Mouse (Mus musculus) liver, postnatal 0 days (tissue): ENCODE results near the gene Phf13. TPM values are rescaled to one million over a fixed set of nuclear protein-coding genes. Genes with fewer than 3 reads are reported as not detected.
A peak's percentile ranks its signal among the peaks of the same experiment; 100 is the strongest.

Source experiments
- ATAC-seq: fragments of 200-750 bp; cut with Nextera tagmentation; 2 replicates; pipeline ENCODE4 v1.8.0; 2017; ENCODE audit warnings: mild to moderate bottlenecking, moderate library complexity
- DNase-seq: peaks from one replicate; pipeline ENCODE4 v3.0.0-alpha.2; 2016
- H3K27ac ChIP-seq: fragments of 300-500 bp; sonication (generic); 2 replicates; pipeline ENCODE4 v1.5.1; 2014; ENCODE audit warnings: antibody characterized with exemption, moderate library complexity, mild to moderate bottlenecking, low read depth
- H3K27me3 ChIP-seq: fragments of 300-500 bp; sonication (generic); 2 replicates; pipeline ENCODE4 v1.6.1; 2014; ENCODE audit warnings: low read length, control low read depth, mixed read lengths; ENCODE audit not compliant: insufficient read depth
- H3K36me3 ChIP-seq: fragments of 300-500 bp; sonication (generic); replicated peaks from 2 replicates; pipeline ENCODE4 v1.6.1; 2014; ENCODE audit warnings: mild to moderate bottlenecking, control low read depth, low read length, moderate library complexity, mixed read lengths; ENCODE audit not compliant: insufficient read depth
- H3K4me1 ChIP-seq: fragments of 300-500 bp; sonication (generic); 2 replicates; pipeline ENCODE4 v1.6.1; 2014; ENCODE audit warnings: antibody characterized with exemption, mild to moderate bottlenecking, control low read depth; ENCODE audit not compliant: insufficient read depth
- H3K4me2 ChIP-seq: fragments of 300-500 bp; sonication (generic); 2 replicates; pipeline ENCODE4 v1.6.1; 2014; ENCODE audit warnings: low read depth, mild to moderate bottlenecking, low read length, moderate library complexity, mixed read lengths
- H3K4me3 ChIP-seq: fragments of 300-500 bp; sonication (generic); 2 replicates; pipeline ENCODE4 v1.5.1; 2014; ENCODE audit warnings: low read depth, low read length
- H3K9ac ChIP-seq: fragments of 300-500 bp; sonication (generic); replicated peaks from 2 replicates; pipeline ENCODE4 v1.6.1; 2014; ENCODE audit warnings: mild to moderate bottlenecking, moderate library complexity
- H3K9me3 ChIP-seq: fragments of 300-500 bp; sonication (generic); 2 replicates; pipeline ENCODE4 v1.6.1; 2016; ENCODE audit warnings: mild to moderate bottlenecking, control low read depth, low read length, mixed read lengths
- CTCF ChIP-seq: sonication (generic); IDR thresholded peaks from 2 replicates; pipeline ENCODE4 v1.5.1; 2016; ENCODE audit warnings: antibody characterized with exemption, low read depth
- EP300 ChIP-seq: IDR thresholded peaks from 2 replicates; pipeline ENCODE4 v1.6.1; 2016; ENCODE audit warnings: antibody characterized with exemption, low read depth, mild to moderate bottlenecking
- WGBS: fragments of 180-500 bp; shearing (Covaris S2); extraction: QIAGEN DNeasy Blood & Tissue Kit; methylation state at CpG from one replicate; pipeline ENCODE4 v1.1.7; 2014; ENCODE audit not compliant: insufficient replicate concordance; 5-methylcytosine and 5-hydroxymethylcytosine counted together
- polyA plus RNA-seq: library from polyadenylated mRNA; unstranded; fragments of >200 nt; fragmentation: Nextera tagmentation; extraction: Ambion mirVana; gene quantifications from 2 replicates; pipeline ENCODE4 v1.2.1, GENCODE M21; 2015

The Phf13 gene
- polyA plus RNA-seq, 1 experiment from 2014 or later = 3.6 TPM

DNA sequence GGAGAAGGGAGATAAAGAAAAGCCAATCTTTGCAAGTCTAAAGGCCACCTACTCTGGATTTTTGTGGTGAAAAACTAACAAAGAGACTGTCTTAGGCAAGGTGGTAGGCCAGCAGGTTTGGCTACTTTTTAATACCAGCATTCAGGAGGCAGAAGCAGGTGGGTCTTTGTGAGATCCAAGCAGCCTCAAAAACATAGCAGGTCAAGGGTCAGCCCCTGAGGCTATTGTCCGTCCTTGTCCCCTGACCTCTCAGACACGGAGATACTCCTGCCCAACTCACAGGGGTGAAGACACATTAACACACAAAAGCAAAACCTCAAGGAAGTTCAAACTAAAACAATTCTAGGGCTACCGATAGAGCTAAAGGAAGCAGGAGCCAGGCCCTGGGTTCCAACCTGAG, 10.8 kb upstream of the Phf13 start:
- H3K4me1 ChIP-seq = peaks cover 33% of the 10 kb centered on the region
- H3K9me3 ChIP-seq = no peaks in the 10 kb centered on the region
- ATAC-seq = no peak

DNA sequence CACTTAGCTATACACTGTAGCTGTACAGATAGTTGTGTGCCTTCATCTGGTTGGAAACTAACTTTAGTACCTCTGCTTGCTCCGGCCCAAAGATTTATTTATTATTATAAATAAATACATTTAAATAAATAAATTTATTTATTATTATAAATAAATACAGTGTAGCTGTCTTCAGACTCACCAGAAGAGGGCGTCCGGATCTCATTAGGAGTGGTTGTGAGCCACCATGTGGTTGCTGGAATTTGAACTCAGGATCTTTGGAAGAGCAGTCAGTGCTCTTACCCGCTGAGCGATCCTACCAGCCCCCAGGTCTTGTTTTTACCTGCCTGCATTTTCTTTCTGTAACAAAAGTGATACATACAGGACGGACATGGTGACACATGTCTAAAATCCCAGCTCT, 10.1 kb upstream of the Phf13 start:
- 72% methylated on average over 6 of the region's 6 CpGs for WGBS
- ATAC-seq (no peak), DNase-seq (no peak)
- TF ChIP-seq EP300 = no peak
- peak; percentile 52 for TF ChIP-seq CTCF
- Histone ChIP-seq H3K4me1 (peaks cover 27% of the 10 kb centered on the region), H3K9ac (no peak overlapping the region), H3K9me3 (no peaks in the 10 kb centered on the region), H3K27me3 (peaks cover 3% of the 10 kb centered on the region; the same call in 1 of the 2 replicates), H3K27ac (no peak overlapping the region), H3K4me3 (no peak overlapping the region), H3K4me2 (no peak overlapping the region), H3K36me3 (no peaks in the 10 kb centered on the region)

More for the DNA sequence above, 10.8 kb upstream of the Phf13 start:
- no peak for DNase-seq
- Histone ChIP-seq H3K4me2 (no peak overlapping the region), H3K36me3 (no peaks in the 10 kb centered on the region), H3K4me3 (no peak overlapping the region), H3K9ac (no peak overlapping the region), H3K27ac (no peak overlapping the region), H3K27me3 (peaks cover 3% of the 10 kb centered on the region; the same call in 1 of the 2 replicates)
- WGBS = 62% methylated on average over 3 of the region's 3 CpGs
- no peak for TF ChIP-seq EP300
- no peak for TF ChIP-seq CTCF

DNA sequence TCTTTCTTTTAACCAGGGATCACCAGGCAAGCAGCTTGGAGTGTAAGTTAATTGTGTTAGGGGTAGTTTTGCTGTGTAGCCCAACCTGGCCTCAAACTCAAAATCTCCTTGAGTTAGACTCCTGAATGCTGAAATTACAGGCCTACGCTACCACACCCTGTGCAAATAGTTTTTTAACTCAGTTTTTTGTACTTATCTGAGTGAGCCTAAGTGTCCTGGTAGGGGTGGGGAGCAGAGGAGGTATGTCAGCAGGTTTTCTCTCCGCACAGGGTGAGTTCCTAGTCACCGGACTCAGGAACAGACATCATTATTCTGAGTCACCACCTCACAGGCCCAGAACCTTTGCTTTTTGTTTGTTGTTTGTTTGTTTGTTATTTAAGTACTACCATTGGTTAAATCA, 6.0 kb upstream of the Phf13 start:
- no peaks in the 10 kb centered on the region for H3K36me3 ChIP-seq
- WGBS = 85% methylated on average over 3 of the region's 3 CpGs
- H3K27me3 ChIP-seq = no peaks in the 10 kb centered on the region
- H3K9ac ChIP-seq = no peak overlapping the region
- H3K4me2 ChIP-seq = no peak overlapping the region
- no peaks in the 10 kb centered on the region for H3K9me3 ChIP-seq
- no peak overlapping the region for H3K4me3 ChIP-seq
- no peak for ATAC-seq
- TF ChIP-seq CTCF (no peak), EP300 (no peak)
- H3K4me1 ChIP-seq = peaks cover 11% of the 10 kb centered on the region
- DNase-seq = no peak
- H3K27ac ChIP-seq = no peak overlapping the region

DNA sequence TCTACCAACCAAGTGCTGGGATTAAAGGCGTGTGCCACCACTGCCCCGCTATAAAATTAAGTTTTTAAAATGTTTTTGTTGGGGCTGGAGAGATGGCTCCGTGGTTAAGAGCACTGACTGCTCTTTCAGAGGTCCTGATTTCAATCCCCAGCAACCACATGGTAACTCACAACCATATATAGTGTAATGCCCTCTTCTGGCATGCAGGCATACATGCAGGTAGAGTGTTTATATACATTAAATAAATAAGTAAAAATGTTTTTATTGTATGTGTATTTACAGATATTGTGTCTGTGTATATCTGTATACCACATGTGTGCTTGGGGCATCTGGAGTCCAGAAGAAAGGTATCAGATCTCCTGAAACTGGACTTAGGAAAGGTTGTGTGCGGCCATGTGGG, 5.3 kb upstream of the Phf13 start:
- Histone ChIP-seq H3K36me3 (no peaks in the 10 kb centered on the region), H3K9ac (no peak overlapping the region), H3K4me2 (no peak overlapping the region), H3K27me3 (no peaks in the 10 kb centered on the region), H3K4me1 (peaks cover 8% of the 10 kb centered on the region; the same call in 1 of the 2 replicates), H3K27ac (no peak overlapping the region), H3K9me3 (no peaks in the 10 kb centered on the region), H3K4me3 (no peak overlapping the region)
- WGBS = 68% methylated on average over 4 of the region's 4 CpGs
- TF ChIP-seq CTCF (peak; percentile 23; the same call in 1 of the 2 replicates), EP300 (no peak)
- ATAC-seq = no peak
- DNase-seq = no peak

DNA sequence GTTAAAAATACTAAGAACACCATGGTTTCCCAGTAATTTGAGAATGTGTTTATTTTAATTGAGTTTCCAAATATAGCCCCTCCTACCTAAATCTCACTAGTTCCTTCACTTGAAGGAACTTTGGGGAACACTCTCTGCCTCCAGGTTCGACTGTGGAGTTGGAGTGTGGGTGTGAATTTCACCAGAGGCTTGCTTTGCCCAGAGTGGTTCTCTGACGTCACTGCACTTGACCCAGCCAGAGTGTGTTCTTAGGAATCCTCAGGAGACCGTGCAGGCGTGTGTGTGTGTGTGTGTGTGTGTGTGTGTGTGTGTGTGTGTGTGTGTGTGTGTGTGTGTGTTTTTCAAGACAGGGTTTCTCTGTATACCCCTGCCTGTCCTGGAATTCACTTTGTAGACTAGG, 4.8 kb upstream of the Phf13 start:
- DNase-seq = no peak
- TF ChIP-seq CTCF = no peak
- no peak for TF ChIP-seq EP300
- H3K4me2 ChIP-seq = no peak overlapping the region
- no peak overlapping the region for H3K4me3 ChIP-seq
- H3K9me3 ChIP-seq = no peaks in the 10 kb centered on the region
- ATAC-seq = no peak
- no peaks in the 10 kb centered on the region for H3K36me3 ChIP-seq
- WGBS = 47% methylated on average over 4 of the region's 4 CpGs
- no peaks in the 10 kb centered on the region for H3K27me3 ChIP-seq
- no peak overlapping the region for H3K9ac ChIP-seq
- H3K27ac ChIP-seq = no peak overlapping the region
- H3K4me1 ChIP-seq = peaks cover 8% of the 10 kb centered on the region; the same call in 1 of the 2 replicates

DNA sequence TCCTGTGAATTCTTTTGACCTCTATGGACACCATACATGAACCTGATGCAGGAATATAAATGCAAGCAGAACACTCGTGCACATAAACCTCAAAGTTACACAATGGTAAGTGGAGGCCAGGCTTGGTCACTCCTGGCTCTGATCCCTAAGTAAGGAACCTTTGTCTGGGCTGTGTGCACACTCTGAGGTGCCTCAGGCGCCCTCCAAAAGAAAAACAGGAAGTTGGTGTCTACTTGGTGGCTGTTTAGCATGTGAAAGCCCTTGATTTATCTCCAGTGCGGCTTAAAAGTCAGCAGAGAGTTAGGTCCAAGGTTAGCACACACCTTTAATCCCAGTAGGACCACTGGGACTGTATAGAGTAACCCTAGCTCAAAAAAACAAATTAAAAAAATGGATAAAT, 3.4 kb upstream of the Phf13 start:
- no peak overlapping the region for H3K27ac ChIP-seq
- no peak overlapping the region for H3K4me3 ChIP-seq
- H3K4me1 ChIP-seq = peaks cover 15% of the 10 kb centered on the region
- ATAC-seq (no peak), DNase-seq (no peak)
- H3K36me3 ChIP-seq = no peaks in the 10 kb centered on the region
- 34% methylated on average over 3 of the region's 3 CpGs for WGBS
- no peak overlapping the region for H3K4me2 ChIP-seq
- no peak for TF ChIP-seq CTCF
- no peak for TF ChIP-seq EP300
- H3K9me3 ChIP-seq = no peaks in the 10 kb centered on the region
- no peak overlapping the region for H3K9ac ChIP-seq
- no peaks in the 10 kb centered on the region for H3K27me3 ChIP-seq

DNA sequence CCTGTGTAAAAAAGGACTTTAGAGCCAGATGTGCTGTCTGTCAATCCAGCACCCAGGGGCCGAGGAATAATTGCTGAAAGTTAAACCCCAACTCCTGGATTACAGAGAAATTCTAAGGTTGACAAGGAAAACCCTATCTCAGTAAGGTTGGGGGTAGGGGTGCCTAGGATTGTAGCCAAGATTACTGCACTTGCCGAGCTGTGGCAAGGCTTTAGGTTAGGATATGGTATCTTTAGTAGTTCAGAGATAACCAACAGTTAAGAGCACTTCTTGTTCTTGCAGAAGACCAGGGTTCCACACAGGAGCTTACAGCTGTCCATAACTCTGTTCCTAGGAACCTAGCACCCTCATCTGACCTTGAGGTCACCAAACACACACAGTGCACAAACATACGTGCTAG, 1.6 kb upstream of the Phf13 start:
- Histone ChIP-seq H3K4me3 (peak overlapping the region; percentile 97; the same call in 1 of the 2 replicates), H3K36me3 (no peaks in the 10 kb centered on the region), H3K9ac (peak overlapping the region; percentile 82; the same call in 1 of the 2 replicates), H3K27ac (no peak overlapping the region), H3K4me1 (peaks cover 17% of the 10 kb centered on the region), H3K27me3 (peaks cover 5% of the 10 kb centered on the region), H3K9me3 (no peaks in the 10 kb centered on the region), H3K4me2 (peak overlapping the region; percentile 100)
- 53% methylated on average over 3 of the region's 3 CpGs for WGBS
- ATAC-seq (no peak), DNase-seq (no peak)
- TF ChIP-seq CTCF = no peak
- no peak for TF ChIP-seq EP300
